9 mouse cellular contexts compared by ENCODE assay signal in the genomic region with DNA sequence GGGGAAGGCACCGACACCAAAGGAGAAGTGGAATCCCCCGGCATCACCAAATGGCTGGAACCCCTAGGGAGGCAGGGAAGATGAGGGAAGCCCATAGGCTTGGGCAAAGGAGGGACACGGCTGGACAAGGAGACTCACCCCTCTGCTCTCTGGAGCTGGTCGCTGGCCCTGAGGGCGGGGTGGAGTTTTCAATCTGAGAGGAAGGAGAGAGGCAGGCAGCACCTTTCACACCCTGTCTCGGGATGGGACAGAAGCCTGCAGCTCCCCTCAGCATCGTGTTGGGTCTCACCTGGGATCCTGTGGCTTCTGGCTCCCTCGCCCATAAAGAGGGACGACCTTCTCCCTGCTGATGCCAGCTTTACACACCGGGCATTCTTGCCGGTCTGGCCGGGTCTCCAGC. TPM values are rescaled to one million over a fixed set of nuclear protein-coding genes. Genes with fewer than 3 reads are reported as not detected.
DNase-seq lines count a peak whose midpoint lies in the region; ATAC-seq and TF ChIP-seq lines count a peak whose summit lies in the region.
"Had no signal": no experiment of that assay in that cellular context is flagged by ENCODE, and none has a peak within 500 bp of the region (broad histone marks: within the 10 kb centered on the region; RNA-seq: fewer than 3 reads in every experiment).

No protein-coding gene starts in this region.

- TF ChIP-seq CTCF in kidney, postnatal 0 days (IDR thresholded peaks at IDR 0.05; ENCODE audit: low read depth): no peak

- DNase-seq in kidney, postnatal 0 days (ENCODE audit: low spot score): no peak
- DNase-seq in kidney, postnatal 14 days: no peak
- no peak for DNase-seq in forebrain, embryonic 14.5 days (ENCODE audit: low spot score)
- DNase-seq in liver, embryonic 13.5 days: no peak
- DNase-seq in retina, postnatal 1 day: no peak
- DNase-seq in urinary bladder, postnatal 4 days (ENCODE audit: low spot score in 2 of 2): no peak
- no peak for DNase-seq in retina, embryonic 14.5 days (ENCODE audit: low spot score)
- DNase-seq: gastrocnemius, postnatal 36 days had no signal

- H3K27me3 ChIP-seq in kidney, postnatal 0 days (ENCODE audit: insufficient read depth, low read length): no peaks in the 10 kb centered on the region
- no peaks in the 10 kb centered on the region for H3K27me3 ChIP-seq in embryonic facial prominence, embryonic 13.5 days
- H3K27me3 ChIP-seq in forebrain, embryonic 14.5 days (replicated peaks; ENCODE audit: control insufficient read depth, insufficient read depth, low read length): no peaks in the 10 kb centered on the region
- no peaks in the 10 kb centered on the region for H3K27me3 ChIP-seq in liver, embryonic 13.5 days

- 89% methylated on average over 12 of the region's 12 CpGs for WGBS in kidney, postnatal 0 days
- 82% methylated on average over 12 of the region's 12 CpGs for WGBS in embryonic facial prominence, embryonic 13.5 days
- 90% methylated on average over 12 of the region's 12 CpGs for WGBS in forebrain, embryonic 14.5 days
- WGBS in liver, embryonic 13.5 days (ENCODE audit: insufficient replicate concordance): 78% methylated on average over 12 of the region's 12 CpGs

- no peaks in the 10 kb centered on the region for H3K9me3 ChIP-seq in kidney, postnatal 0 days (replicated peaks; ENCODE audit: low read length)
- no peaks in the 10 kb centered on the region for H3K9me3 ChIP-seq in embryonic facial prominence, embryonic 13.5 days
- H3K9me3 ChIP-seq in forebrain, embryonic 14.5 days (replicated peaks; ENCODE audit: control insufficient read depth, low read length): no peaks in the 10 kb centered on the region
- no peaks in the 10 kb centered on the region for H3K9me3 ChIP-seq in liver, embryonic 13.5 days (replicated peaks)

- H3K36me3 ChIP-seq in kidney, postnatal 0 days (ENCODE audit: insufficient read depth, low read length): peaks cover 9% of the 10 kb centered on the region
- H3K36me3 ChIP-seq in embryonic facial prominence, embryonic 13.5 days: peaks cover 30% of the 10 kb centered on the region
- H3K36me3 ChIP-seq in forebrain, embryonic 14.5 days (ENCODE audit: control insufficient read depth, insufficient read depth, low read length): peaks cover 24% of the 10 kb centered on the region
- peaks cover 24% of the 10 kb centered on the region for H3K36me3 ChIP-seq in liver, embryonic 13.5 days

- H3K4me2 ChIP-seq in kidney, postnatal 0 days (ENCODE audit: low read length): peak overlapping the region; percentile 84
- H3K4me2 ChIP-seq in embryonic facial prominence, embryonic 13.5 days: peak overlapping the region; percentile 86; the same call in 1 of the 2 replicates
- peak overlapping the region; percentile 66; the same call in 1 of the 2 replicates for H3K4me2 ChIP-seq in forebrain, embryonic 14.5 days (ENCODE audit: low read length)
- peak overlapping the region; percentile 84 for H3K4me2 ChIP-seq in liver, embryonic 13.5 days

- no peak overlapping the region for H3K4me3 ChIP-seq in kidney, postnatal 0 days (replicated peaks; ENCODE audit: low read depth, low read length)
- H3K4me3 ChIP-seq in embryonic facial prominence, embryonic 13.5 days: peak overlapping the region; percentile 90; the same call in 1 of the 2 replicates
- no peak overlapping the region for H3K4me3 ChIP-seq in forebrain, embryonic 14.5 days (ENCODE audit: low read depth, low read length)
- peak overlapping the region; percentile 95; the same call in 1 of the 2 replicates for H3K4me3 ChIP-seq in liver, embryonic 13.5 days (replicated peaks)

- ATAC-seq in kidney, postnatal 0 days (replicated peaks; ENCODE audit: low FRiP score, low read depth): no peak
- no peak for ATAC-seq in embryonic facial prominence, embryonic 13.5 days (ENCODE audit: insufficient number of reproducible peaks, insufficient read depth, low FRiP score, low TSS enrichment, low read depth)
- no peak for ATAC-seq in forebrain, embryonic 14.5 days
- ATAC-seq in liver, embryonic 13.5 days (ENCODE audit: low read depth): no peak

- no peak overlapping the region for H3K9ac ChIP-seq in kidney, postnatal 0 days (ENCODE audit: low read depth, low read length)
- H3K9ac ChIP-seq in embryonic facial prominence, embryonic 13.5 days: no peak overlapping the region
- no peak overlapping the region for H3K9ac ChIP-seq in forebrain, embryonic 14.5 days (ENCODE audit: low read length)
- H3K9ac ChIP-seq in liver, embryonic 13.5 days: 0 out of 2 replicates have a peak overlapping the region, but pooled peaks have one; percentile 86

- H3K27ac ChIP-seq in kidney, postnatal 0 days: no peak overlapping the region
- no peak overlapping the region for H3K27ac ChIP-seq in embryonic facial prominence, embryonic 13.5 days
- no peak overlapping the region for H3K27ac ChIP-seq in forebrain, embryonic 14.5 days (ENCODE audit: low read depth, low read length)
- no peak overlapping the region for H3K27ac ChIP-seq in liver, embryonic 13.5 days

- peaks cover 20% of the 10 kb centered on the region for H3K4me1 ChIP-seq in kidney, postnatal 0 days (replicated peaks; ENCODE audit: insufficient read depth, low read length)
- H3K4me1 ChIP-seq in embryonic facial prominence, embryonic 13.5 days: peaks cover 40% of the 10 kb centered on the region
- H3K4me1 ChIP-seq in forebrain, embryonic 14.5 days (ENCODE audit: control insufficient read depth, insufficient read depth, low read length): peaks cover 19% of the 10 kb centered on the region
- peaks cover 65% of the 10 kb centered on the region for H3K4me1 ChIP-seq in liver, embryonic 13.5 days (replicated peaks)

RNA-seq across cellular contexts. Expression of a gene that starts 1.7 kb away (rescaled TPM):
- 154 and 177 TPM in 2 replicates for polyA plus RNA-seq in kidney, postnatal 0 days (2015; fragmentation: Nextera tagmentation; extraction: Ambion mirVana)
- polyA plus RNA-seq in embryonic facial prominence, embryonic 13.5 days (2015; fragmentation: Nextera tagmentation; extraction: Ambion mirVana): 130 and 132 TPM in 2 replicates
- polyA plus RNA-seq in forebrain, embryonic 14.5 days (2014; fragmentation: Nextera tagmentation; extraction: Ambion mirVana): 222 TPM in 2 replicates
- 86.1 and 93.6 TPM in 2 replicates for polyA plus RNA-seq in liver, embryonic 13.5 days (2015; fragmentation: Nextera tagmentation; extraction: Ambion mirVana)

RNA-seq across cellular contexts. Expression of a gene that starts 2.3 kb away (rescaled TPM):
- polyA plus RNA-seq in kidney, postnatal 0 days (2015; fragmentation: Nextera tagmentation; extraction: Ambion mirVana): 56.1 and 58.6 TPM in 2 replicates
- polyA plus RNA-seq in embryonic facial prominence, embryonic 13.5 days (2015; fragmentation: Nextera tagmentation; extraction: Ambion mirVana): 50.7 and 57.5 TPM in 2 replicates
- polyA plus RNA-seq in forebrain, embryonic 14.5 days (2014; fragmentation: Nextera tagmentation; extraction: Ambion mirVana): 88.6 and 106 TPM in 2 replicates
- polyA plus RNA-seq in liver, embryonic 13.5 days (2015; fragmentation: Nextera tagmentation; extraction: Ambion mirVana): 24.9 and 27.0 TPM in 2 replicates

RNA-seq across cellular contexts. Expression of a gene that starts 4.1 kb away (rescaled TPM):
- polyA plus RNA-seq in kidney, postnatal 0 days (2015; fragmentation: Nextera tagmentation; extraction: Ambion mirVana): 7.4 and 7.9 TPM in 2 replicates
- 3.6 and 4.2 TPM in 2 replicates for polyA plus RNA-seq in embryonic facial prominence, embryonic 13.5 days (2015; fragmentation: Nextera tagmentation; extraction: Ambion mirVana)
- polyA plus RNA-seq in forebrain, embryonic 14.5 days (2014; fragmentation: Nextera tagmentation; extraction: Ambion mirVana): 1.1 and 1.5 TPM in 2 replicates
- polyA plus RNA-seq in liver, embryonic 13.5 days (2015; fragmentation: Nextera tagmentation; extraction: Ambion mirVana): 0.68 and 0.72 TPM in 2 replicates

RNA-seq across cellular contexts. Expression of a gene that starts 10.7 kb away (rescaled TPM):
- polyA plus RNA-seq in kidney, postnatal 0 days (2015; fragmentation: Nextera tagmentation; extraction: Ambion mirVana): 13.0 and 13.2 TPM in 2 replicates
- polyA plus RNA-seq in embryonic facial prominence, embryonic 13.5 days (2015; fragmentation: Nextera tagmentation; extraction: Ambion mirVana): 14.8 and 19.2 TPM in 2 replicates
- 6.4 and 9.6 TPM in 2 replicates for polyA plus RNA-seq in forebrain, embryonic 14.5 days (2014; fragmentation: Nextera tagmentation; extraction: Ambion mirVana)
- 3.8 TPM in 2 replicates for polyA plus RNA-seq in liver, embryonic 13.5 days (2015; fragmentation: Nextera tagmentation; extraction: Ambion mirVana)

RNA-seq across cellular contexts. Expression of a gene that starts 12.2 kb away (rescaled TPM):
- polyA plus RNA-seq in kidney, postnatal 0 days (2015; fragmentation: Nextera tagmentation; extraction: Ambion mirVana): 28.5 and 29.5 TPM in 2 replicates
- polyA plus RNA-seq in embryonic facial prominence, embryonic 13.5 days (2015; fragmentation: Nextera tagmentation; extraction: Ambion mirVana): 5.3 and 6.0 TPM in 2 replicates
- polyA plus RNA-seq in forebrain, embryonic 14.5 days (2014; fragmentation: Nextera tagmentation; extraction: Ambion mirVana): 3.7 and 4.5 TPM in 2 replicates
- polyA plus RNA-seq in liver, embryonic 13.5 days (2015; fragmentation: Nextera tagmentation; extraction: Ambion mirVana): 8.5 and 8.9 TPM in 2 replicates

Comparison
In these comparisons a context has a peak if more than half of its experiments do, and no peak if none do; other contexts are left out.
1. H3K4me3 ChIP-seq: peak in embryonic facial prominence, embryonic 13.5 days (single experiment) and liver, embryonic 13.5 days (single experiment); none in kidney, postnatal 0 days (single experiment) and forebrain, embryonic 14.5 days (single experiment).
2. Peak in every context shown above with its lines, with median percentiles within 50 percentile points of each other: H3K4me2 ChIP-seq.